Mouse (Mus musculus) neural tube, embryonic 15.5 days (tissue): Measurements from ENCODE around the gene Zfp819. TPM values are rescaled to one million over a fixed set of nuclear protein-coding genes. Genes with fewer than 3 reads are reported as not detected.
"Not testable (repeated sequence)": the region's sequence is repeated elsewhere in the genome, so short reads cannot be mapped to it uniquely, and the experiment has no call there.

ENCODE experiments used
- ATAC-seq: fragments of 200-750 bp; cut with Nextera tagmentation; 2 replicates; pipeline ENCODE4 v1.8.0; 2017; ENCODE audit warnings: mild to moderate bottlenecking, moderate TSS enrichment, moderate library complexity; ENCODE audit not compliant: low FRiP score
- H3K27ac ChIP-seq: fragments of 300-500 bp; sonication (generic); replicated peaks from 2 replicates; pipeline ENCODE4 v1.5.1; 2015; ENCODE audit warnings: mild to moderate bottlenecking, inconsistent platforms
- H3K27me3 ChIP-seq: fragments of 300-500 bp; sonication (generic); replicated peaks from 2 replicates; pipeline ENCODE4 v1.6.1; 2015; ENCODE audit warnings: inconsistent platforms
- H3K36me3 ChIP-seq: fragments of 300-500 bp; sonication (generic); 2 replicates; pipeline ENCODE4 v1.6.1; 2015; ENCODE audit warnings: inconsistent platforms
- H3K4me1 ChIP-seq: fragments of 300-500 bp; sonication (generic); 2 replicates; pipeline ENCODE4 v1.6.1; 2015; ENCODE audit warnings: inconsistent platforms
- H3K4me2 ChIP-seq: fragments of 300-500 bp; sonication (generic); 2 replicates; pipeline ENCODE4 v1.6.1; 2015; ENCODE audit warnings: inconsistent platforms, mild to moderate bottlenecking, moderate library complexity
- H3K4me3 ChIP-seq: fragments of 300-500 bp; sonication (generic); replicated peaks from 2 replicates; pipeline ENCODE4 v1.5.1; 2015; ENCODE audit warnings: mild to moderate bottlenecking, inconsistent platforms
- H3K9ac ChIP-seq: fragments of 300-500 bp; sonication (generic); replicated peaks from 2 replicates; pipeline ENCODE4 v1.6.1; 2015; ENCODE audit warnings: mild to moderate bottlenecking, inconsistent platforms
- H3K9me3 ChIP-seq: fragments of 300-500 bp; sonication (generic); replicated peaks from 2 replicates; pipeline ENCODE4 v1.6.1; 2016; ENCODE audit warnings: inconsistent platforms
- WGBS: fragments of 180-500 bp; shearing (Covaris S2); methylation state at CpG from one replicate; pipeline ENCODE4 v1.1.7; 2015; ENCODE audit warnings: mixed read lengths; 5-methylcytosine and 5-hydroxymethylcytosine counted together
- polyA plus RNA-seq: library from polyadenylated mRNA; unstranded; fragments of >200 nt; fragmentation: Nextera tagmentation; extraction: Ambion mirVana; gene quantifications from 2 replicates; pipeline ENCODE4 v1.2.1, GENCODE M21; 2015

The Zfp819 gene
- polyA plus RNA-seq, 1 experiment from 2014 or later: 0.42 TPM

GRCm38 (mm10) chr7:43654519-43654918 lies 47.5 kb downstream of the Zfp819 start:
- Histone ChIP-seq H3K27me3 (no peaks in the 10 kb centered on the region), H3K27ac (no peak overlapping the region), H3K4me2 (no peak overlapping the region), H3K36me3 (no peaks in the 10 kb centered on the region), H3K4me1 (no peaks in the 10 kb centered on the region), H3K4me3 (no peak overlapping the region), H3K9me3 (no peaks in the 10 kb centered on the region), H3K9ac (no peak overlapping the region)
- ATAC-seq: no peak
- WGBS: 80% methylated on average over 3 of the region's 3 CpGs

- Histone ChIP-seq H3K9me3 (no peaks in the 10 kb centered on the region), H3K27ac (no peak overlapping the region), H3K4me1 (no peaks in the 10 kb centered on the region), H3K36me3 (no peaks in the 10 kb centered on the region), H3K27me3 (no peaks in the 10 kb centered on the region), H3K9ac (no peak overlapping the region), H3K4me3 (no peak overlapping the region), H3K4me2 (no peak overlapping the region)
- WGBS: 76% methylated on average over 6 of the region's 6 CpGs
- no peak for ATAC-seq
These were observed 49.3 kb downstream of the Zfp819 start for GRCm38 (mm10) chr7:43656232-43656631.

GRCm38 (mm10) chr7:43660002-43660401 lies 53.0 kb downstream of the Zfp819 start, which contains the start of gene Siglece:
Siglece (minus strand) TSS chr7:43660161.
- no peak for ATAC-seq
- no peak within 1 kb of the TSS for H3K9ac ChIP-seq
- H3K4me3 ChIP-seq: no peak within 1 kb of the TSS
- H3K4me1 ChIP-seq: no peaks in the 10 kb centered on the region
- H3K27me3 ChIP-seq: no peaks in the 10 kb centered on the region
- no peaks in the 10 kb centered on the region for H3K9me3 ChIP-seq
- no peak within 1 kb of the TSS for H3K4me2 ChIP-seq
- H3K27ac ChIP-seq: no peak within 1 kb of the TSS
- no peaks in the 10 kb centered on the region for H3K36me3 ChIP-seq
- WGBS: 83% methylated on average over 1 of the region's 1 CpGs

GRCm38 (mm10) chr7:43662804-43663203 lies 55.8 kb downstream of the Zfp819 start:
- Histone ChIP-seq H3K27ac (no peak overlapping the region), H3K9ac (no peak overlapping the region), H3K4me3 (no peak overlapping the region), H3K4me1 (no peaks in the 10 kb centered on the region), H3K27me3 (no peaks in the 10 kb centered on the region), H3K4me2 (no peak overlapping the region), H3K9me3 (no peaks in the 10 kb centered on the region), H3K36me3 (no peaks in the 10 kb centered on the region)
- ATAC-seq: no peak
- 92% methylated on average over 1 of the region's 1 CpGs for WGBS

DNA sequence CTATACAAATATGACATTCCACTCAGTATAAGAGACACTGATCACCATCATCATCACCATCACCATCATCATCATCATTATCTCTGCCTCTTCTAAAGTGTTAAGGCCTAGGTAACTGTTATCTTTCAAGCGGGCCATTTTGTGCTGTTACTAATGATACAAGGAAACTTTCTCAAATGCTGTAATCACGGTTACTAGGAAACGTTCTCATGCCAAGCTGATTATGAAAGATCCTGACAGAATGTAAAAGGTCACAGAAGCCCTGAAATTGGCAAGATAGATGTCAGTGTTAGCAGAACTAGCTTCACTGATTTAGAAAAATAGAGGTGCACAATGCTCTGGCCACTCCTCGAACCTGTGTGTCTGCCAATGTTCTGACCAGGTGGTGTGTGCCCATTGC lies 60.3 kb downstream of the Zfp819 start:
- not testable (repeated sequence) for H3K9me3 ChIP-seq, H3K4me2 ChIP-seq, H3K4me1 ChIP-seq, H3K36me3 ChIP-seq, H3K27me3 ChIP-seq, H3K9ac ChIP-seq, ATAC-seq, H3K4me3 ChIP-seq, H3K27ac ChIP-seq
- WGBS: 93% methylated on average over 4 of the region's 4 CpGs

Other genes starting within 250 kb of the Zfp819 start
- 0.08 and 0.41 TPM in 2 replicates for gene Siglecg, start 199.0 kb upstream of the Zfp819 start, polyA plus RNA-seq
- not detected in 2 replicates for gene Lim2, start 179.5 kb upstream of the Zfp819 start, polyA plus RNA-seq
- 34.6 TPM in 1 of 2 replicates, not detected in the other for gene Nkg7, start 170.1 kb upstream of the Zfp819 start, polyA plus RNA-seq
- not detected in 2 replicates for gene Cldnd2, start 166.4 kb upstream of the Zfp819 start, polyA plus RNA-seq
- gene Etfb, start 163.1 kb upstream of the Zfp819 start, polyA plus RNA-seq: 129 and 182 TPM in 2 replicates
- gene Gm45233, start 163.0 kb upstream of the Zfp819 start, polyA plus RNA-seq: 0.22 and 0.57 TPM in 2 replicates
- 16.4 and 21.2 TPM in 2 replicates for gene Vsig10l, start 144.0 kb upstream of the Zfp819 start, polyA plus RNA-seq
- gene Iglon5, start 117.1 kb upstream of the Zfp819 start, polyA plus RNA-seq: 12.2 and 14.0 TPM in 2 replicates
- 0.08 TPM in 1 of 2 replicates, not detected in the other for gene 4931406B18Rik, start 101.2 kb upstream of the Zfp819 start, polyA plus RNA-seq
- 1.3 and 1.8 TPM in 2 replicates for gene Cd33, start 62.7 kb upstream of the Zfp819 start, polyA plus RNA-seq
- 6.7 and 7.5 TPM in 2 replicates for gene Zfp658, start 44.9 kb upstream of the Zfp819 start, polyA plus RNA-seq
- gene Zfp719, start 27.6 kb upstream of the Zfp819 start, polyA plus RNA-seq: 13.3 and 13.7 TPM in 2 replicates
- 0.36 TPM in 1 of 2 replicates, not detected in the other for gene Ceacam18, start 27.5 kb downstream of the Zfp819 start, polyA plus RNA-seq
- 0.23 and 0.56 TPM in 2 replicates for gene Siglece, start 53.0 kb downstream of the Zfp819 start, polyA plus RNA-seq
- gene Ctu1, start 64.8 kb downstream of the Zfp819 start, polyA plus RNA-seq: 19.9 and 22.3 TPM in 2 replicates
- gene Klk14, start 83.2 kb downstream of the Zfp819 start, polyA plus RNA-seq: not detected in 2 replicates
- gene Klk13, start 105.4 kb downstream of the Zfp819 start, polyA plus RNA-seq: 0.17 and 0.38 TPM in 2 replicates
- gene Klk12, start 161.7 kb downstream of the Zfp819 start, polyA plus RNA-seq: not detected in 2 replicates
- 0.33 TPM in 1 of 2 replicates, not detected in the other for gene Klk11, start 167.4 kb downstream of the Zfp819 start, polyA plus RNA-seq
- gene Klk10, start 173.9 kb downstream of the Zfp819 start, polyA plus RNA-seq: 0.10 and 0.51 TPM in 2 replicates
- gene Klk9, start 184.7 kb downstream of the Zfp819 start, polyA plus RNA-seq: 0.23 TPM in 1 of 2 replicates, not detected in the other
- 12.6 and 15.5 TPM in 2 replicates for gene Klk8, start 190.4 kb downstream of the Zfp819 start, polyA plus RNA-seq
- 0.24 TPM in 1 of 2 replicates, not detected in the other for gene Klk7, start 204.1 kb downstream of the Zfp819 start, polyA plus RNA-seq
- not detected in 2 replicates for gene Klk6, start 217.3 kb downstream of the Zfp819 start, polyA plus RNA-seq
- not detected in 2 replicates for gene Klk5, start 234.8 kb downstream of the Zfp819 start, polyA plus RNA-seq